Mouse (Mus musculus) splenic B cell, adult 2 months (primary cell): ENCODE results near the gene Kif21b.

Experiments
- DNase-seq: peaks from one replicate; pipeline ENCODE4 v3.0.0-alpha.2; 2011; ENCODE audit warnings: low read depth, low spot score
- H3K27me3 ChIP-seq: 2 replicates; pipeline ENCODE4 v1.6.1; 2012; ENCODE audit warnings: mild to moderate bottlenecking, low read length, moderate library complexity, mixed read lengths; ENCODE audit not compliant: control insufficient read depth, poor library complexity, insufficient read depth, severe bottlenecking
- H3K36me3 ChIP-seq: 2 replicates; pipeline ENCODE4 v1.6.1; 2012; ENCODE audit warnings: mild to moderate bottlenecking, low read length, moderate library complexity, mixed read lengths; ENCODE audit not compliant: control insufficient read depth, poor library complexity, insufficient read depth, severe bottlenecking

Gene Kif21b

DNA sequence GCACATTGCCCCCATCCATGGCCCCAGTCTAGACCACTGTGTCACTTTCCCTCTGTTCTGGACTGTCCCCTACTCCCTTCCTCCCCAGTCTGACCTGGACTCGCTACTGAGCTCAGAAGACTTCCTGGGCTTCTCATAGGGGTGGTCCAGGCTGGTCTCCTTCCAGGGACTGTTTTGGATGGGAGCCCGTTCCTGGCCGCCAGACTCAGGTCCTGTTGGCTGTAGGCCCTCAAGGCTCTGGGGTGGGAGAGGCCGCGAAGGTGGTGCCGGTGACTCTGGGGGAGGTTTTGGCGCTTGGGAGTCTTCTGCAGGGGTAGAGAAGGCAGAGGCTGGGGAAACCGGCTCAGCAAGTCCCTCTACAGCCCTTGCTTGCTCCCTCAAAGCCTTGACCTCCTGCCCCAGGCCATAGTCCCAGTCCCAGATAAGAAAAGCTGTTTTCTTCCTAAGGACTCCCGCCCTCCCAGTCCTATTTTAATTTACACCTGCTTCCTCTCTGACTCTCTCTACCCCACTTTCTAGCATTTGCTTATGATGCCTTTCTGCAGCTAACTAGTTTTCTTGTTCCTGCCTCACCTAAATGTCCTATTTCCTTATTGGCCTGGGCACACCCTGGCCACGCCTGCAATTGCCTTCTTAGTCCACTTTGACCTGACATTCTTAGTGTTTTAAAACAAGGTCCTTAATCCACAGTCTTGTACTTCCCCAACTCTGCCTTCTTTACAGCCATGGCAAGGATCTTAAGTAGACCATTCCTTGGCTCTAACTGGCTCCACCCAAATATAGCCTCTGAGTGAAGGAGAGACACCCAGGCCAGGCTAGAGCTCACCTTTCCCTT, 89.1 kb downstream of the Kif21b start:
- H3K27me3 ChIP-seq, result no peaks in the 10 kb centered on the region
- no peak for DNase-seq
- no peaks in the 10 kb centered on the region for H3K36me3 ChIP-seq

- H3K27me3 ChIP-seq, result no peaks in the 10 kb centered on the region
- H3K36me3 ChIP-seq, result no peaks in the 10 kb centered on the region
- DNase-seq, result no peak
Measured at GRCm38 (mm10) chr1:136222386-136222785, 91.2 kb downstream of the Kif21b start.

- no peak for DNase-seq
- Histone ChIP-seq H3K36me3 (no peaks in the 10 kb centered on the region), H3K27me3 (no peaks in the 10 kb centered on the region)
Measured at GRCm38 (mm10) chr1:136223758-136224342, 92.7 kb downstream of the Kif21b start.

- no peak for DNase-seq
- H3K27me3 ChIP-seq, result no peaks in the 10 kb centered on the region
- no peaks in the 10 kb centered on the region for H3K36me3 ChIP-seq
Measured at GRCm38 (mm10) chr1:136225846-136226245, 94.7 kb downstream of the Kif21b start.

GRCm38 (mm10) chr1:136226626-136227025, 95.4 kb downstream of the Kif21b start:
- no peak for DNase-seq
- Histone ChIP-seq H3K27me3 (no peaks in the 10 kb centered on the region), H3K36me3 (no peaks in the 10 kb centered on the region)
